18 mouse cellular contexts compared by ENCODE assay signal in genomic region chr7:96505538-96505937, GRCm38 (mm10).
A peak's percentile ranks its signal among the peaks of the same experiment; 100 is the strongest.
DNase-seq lines count a peak whose midpoint lies in the region; ATAC-seq and TF ChIP-seq lines count a peak whose summit lies in the region.
"Had no signal": no experiment of that assay in that cellular context is flagged by ENCODE, and none has a peak within 500 bp of the region (broad histone marks: within the 10 kb centered on the region; RNA-seq: fewer than 3 reads in every experiment).

No protein-coding gene starts in this region.

- DNase-seq in hindbrain, embryonic 11.5 days (ENCODE audit: low spot score) = no peak
- DNase-seq in MN1 (ENCODE audit: low spot score) = peak; percentile 78
- peak; percentile 26 for DNase-seq in hindbrain, postnatal 0 days (ENCODE audit: low spot score)
- no peak for DNase-seq in cerebellum, adult 2 months
- DNase-seq in left cerebral cortex, postnatal 14 days (ENCODE audit: low spot score in 2 of 2) = no peak
- DNase-seq in c-Kit-positive CD71-positive TER-119-positive erythroid progenitor cells, embryonic 14.5 days (ENCODE audit: low spot score) = no peak
- DNase-seq: adrenal gland, adult 2 months; cerebellum, adult 9-11 months; heart, adult 18-20 months; right cerebral cortex, postnatal 4 days; thymus, adult 18-20 months had no signal

- no peaks in the 10 kb centered on the region for H3K9me3 ChIP-seq in hindbrain, embryonic 13.5 days
- H3K9me3 ChIP-seq in hindbrain, embryonic 11.5 days (ENCODE audit: control insufficient read depth, low read length) = no peaks in the 10 kb centered on the region
- no peaks in the 10 kb centered on the region for H3K9me3 ChIP-seq in forebrain, embryonic 13.5 days (replicated peaks)
- H3K9me3 ChIP-seq in hindbrain, postnatal 0 days (ENCODE audit: low read length) = no peaks in the 10 kb centered on the region
- H3K9me3 ChIP-seq: limb, embryonic 10.5 days; liver, embryonic 12.5 days; lung, embryonic 15.5 days had no signal

- no peaks in the 10 kb centered on the region for H3K36me3 ChIP-seq in hindbrain, embryonic 13.5 days
- H3K36me3 ChIP-seq in hindbrain, embryonic 11.5 days (ENCODE audit: control insufficient read depth, insufficient read depth, low read length) = no peaks in the 10 kb centered on the region
- H3K36me3 ChIP-seq in forebrain, embryonic 13.5 days (ENCODE audit: poor library complexity, severe bottlenecking) = no peaks in the 10 kb centered on the region
- no peaks in the 10 kb centered on the region for H3K36me3 ChIP-seq in hindbrain, postnatal 0 days (ENCODE audit: insufficient read depth, low read length)
- H3K36me3 ChIP-seq: limb, embryonic 10.5 days; liver, embryonic 12.5 days; lung, embryonic 15.5 days had no signal

- no peak overlapping the region for H3K9ac ChIP-seq in hindbrain, embryonic 13.5 days
- no peak overlapping the region for H3K9ac ChIP-seq in hindbrain, embryonic 11.5 days (ENCODE audit: low read depth, low read length)
- H3K9ac ChIP-seq in forebrain, embryonic 13.5 days = no peak overlapping the region
- H3K9ac ChIP-seq in hindbrain, postnatal 0 days (replicated peaks; ENCODE audit: low read length) = no peak overlapping the region
- H3K9ac ChIP-seq: liver, embryonic 12.5 days; lung, embryonic 15.5 days had no signal

- no peak for TF ChIP-seq CTCF in hindbrain, postnatal 0 days (IDR thresholded peaks at IDR 0.05; ENCODE audit: low read depth)
- TF ChIP-seq CTCF in cerebellum, adult 2 months (IDR thresholded peaks at IDR 0.05; ENCODE audit: borderline replicate concordance, insufficient read depth, low read depth, low read length) = no peak

- no peak overlapping the region for H3K4me3 ChIP-seq in hindbrain, embryonic 13.5 days
- H3K4me3 ChIP-seq in hindbrain, embryonic 11.5 days (ENCODE audit: low read depth, low read length) = no peak overlapping the region
- H3K4me3 ChIP-seq in forebrain, embryonic 13.5 days = no peak overlapping the region
- H3K4me3 ChIP-seq in hindbrain, postnatal 0 days (ENCODE audit: low read length) = no peak overlapping the region
- no peak overlapping the region for H3K4me3 ChIP-seq in cerebellum, adult 2 months (replicated peaks; ENCODE audit: insufficient read depth, low read depth, low read length)
- H3K4me3 ChIP-seq: erythroblast, embryonic 14.5 days; limb, embryonic 10.5 days; liver, embryonic 12.5 days; lung, embryonic 15.5 days; myocyte had no signal

- peaks cover 19% of the 10 kb centered on the region for H3K4me1 ChIP-seq in hindbrain, embryonic 13.5 days (replicated peaks)
- H3K4me1 ChIP-seq in hindbrain, embryonic 11.5 days (replicated peaks; ENCODE audit: control insufficient read depth, insufficient read depth, low read length) = no peaks in the 10 kb centered on the region; the same call in 1 of the 2 replicates
- H3K4me1 ChIP-seq in forebrain, embryonic 13.5 days = peaks cover 25% of the 10 kb centered on the region
- no peaks in the 10 kb centered on the region for H3K4me1 ChIP-seq in hindbrain, postnatal 0 days (ENCODE audit: insufficient read depth, low read length)
- H3K4me1 ChIP-seq in cerebellum, adult 2 months (ENCODE audit: control insufficient read depth, insufficient read depth, low read length) = no peaks in the 10 kb centered on the region; the same call in 1 of the 2 replicates
- H3K4me1 ChIP-seq: liver, embryonic 12.5 days had no signal

- H3K4me2 ChIP-seq in hindbrain, embryonic 13.5 days = no peak overlapping the region
- no peak overlapping the region for H3K4me2 ChIP-seq in hindbrain, embryonic 11.5 days (replicated peaks; ENCODE audit: low read depth, low read length)
- H3K4me2 ChIP-seq in forebrain, embryonic 13.5 days = no peak overlapping the region
- no peak overlapping the region for H3K4me2 ChIP-seq in hindbrain, postnatal 0 days (ENCODE audit: low read depth, low read length)
- H3K4me2 ChIP-seq: liver, embryonic 12.5 days; lung, embryonic 15.5 days had no signal

- TF ChIP-seq POLR2A in cerebellum, adult 2 months (IDR thresholded peaks at IDR 0.05; ENCODE audit: borderline replicate concordance, insufficient read depth, low read length) = no peak

- WGBS in hindbrain, embryonic 13.5 days = 65% methylated on average over 6 of the region's 6 CpGs
- WGBS in hindbrain, embryonic 11.5 days = 77% methylated on average over 6 of the region's 6 CpGs
- WGBS in forebrain, embryonic 13.5 days = 9% methylated on average over 6 of the region's 6 CpGs
- 43% methylated on average over 6 of the region's 6 CpGs for WGBS in hindbrain, postnatal 0 days
- 72% methylated on average over 6 of the region's 6 CpGs for WGBS in cerebellum, adult 2 months

- no peaks in the 10 kb centered on the region for H3K27me3 ChIP-seq in hindbrain, embryonic 13.5 days
- no peaks in the 10 kb centered on the region for H3K27me3 ChIP-seq in hindbrain, embryonic 11.5 days (ENCODE audit: control insufficient read depth, insufficient read depth, low read length)
- no peaks in the 10 kb centered on the region for H3K27me3 ChIP-seq in forebrain, embryonic 13.5 days
- no peaks in the 10 kb centered on the region for H3K27me3 ChIP-seq in hindbrain, postnatal 0 days (ENCODE audit: insufficient read depth, low read length)
- peaks cover 1% of the 10 kb centered on the region; the same call in 1 of the 2 replicates for H3K27me3 ChIP-seq in cerebellum, adult 2 months (ENCODE audit: control insufficient read depth, insufficient read depth, low read length)
- H3K27me3 ChIP-seq: liver, embryonic 12.5 days; lung, embryonic 15.5 days had no signal

- peak; percentile 26; the same call in 1 of the 2 replicates for ATAC-seq in hindbrain, embryonic 13.5 days (ENCODE audit: low FRiP score)
- ATAC-seq in hindbrain, embryonic 11.5 days (ENCODE audit: low FRiP score) = no peak
- ATAC-seq in forebrain, embryonic 13.5 days = peak; percentile 55
- no peak for ATAC-seq in hindbrain, postnatal 0 days
- ATAC-seq: liver, embryonic 12.5 days had no signal

- intact Hi-C loops in left cerebral cortex, postnatal 14 days (cut with DNase I) = no loop called here

- peak overlapping the region; percentile 40; the same call in 1 of the 2 replicates for H3K27ac ChIP-seq in hindbrain, embryonic 13.5 days
- no peak overlapping the region for H3K27ac ChIP-seq in hindbrain, embryonic 11.5 days (ENCODE audit: low read depth, low read length)
- H3K27ac ChIP-seq in forebrain, embryonic 13.5 days = 0 out of 2 replicates have a peak overlapping the region, but pooled peaks have one; percentile 17
- no peak overlapping the region for H3K27ac ChIP-seq in hindbrain, postnatal 0 days
- no peak overlapping the region for H3K27ac ChIP-seq in cerebellum, adult 2 months (ENCODE audit: insufficient read depth, low read length)
- H3K27ac ChIP-seq: limb, embryonic 10.5 days; liver, embryonic 12.5 days; lung, embryonic 15.5 days had no signal

Comparison
In these comparisons a context has a peak if more than half of its experiments do, and no peak if none do; other contexts are left out.
1. ATAC-seq: peak in hindbrain, embryonic 13.5 days (single experiment) and forebrain, embryonic 13.5 days (single experiment); none in hindbrain, embryonic 11.5 days (single experiment) and hindbrain, postnatal 0 days (single experiment).
2. H3K27ac ChIP-seq: peak in hindbrain, embryonic 13.5 days (single experiment) and forebrain, embryonic 13.5 days (single experiment); none in hindbrain, embryonic 11.5 days (single experiment), hindbrain, postnatal 0 days (single experiment) and cerebellum, adult 2 months (single experiment).
3. DNase-seq: peak in MN1 (single experiment) and hindbrain, postnatal 0 days (single experiment); none in hindbrain, embryonic 11.5 days (single experiment), cerebellum, adult 2 months (0 of 2), left cerebral cortex, postnatal 14 days (0 of 2) and c-Kit-positive CD71-positive TER-119-positive erythroid progenitor cells, embryonic 14.5 days (single experiment).